23 mouse cellular contexts compared by ENCODE assay signal in genomic region chr5:120718600-120719378, GRCm38 (mm10). TPM values are rescaled to one million over a fixed set of nuclear protein-coding genes. Genes with fewer than 3 reads are reported as not detected.
DNase-seq lines count a peak whose midpoint lies in the region; ATAC-seq and TF ChIP-seq lines count a peak whose summit lies in the region.
"Had no signal": no experiment of that assay in that cellular context is flagged by ENCODE, and none has a peak within 500 bp of the region (broad histone marks: within the 10 kb centered on the region; RNA-seq: fewer than 3 reads in every experiment).

No protein-coding gene starts in this region.

- no peaks in the 10 kb centered on the region for H3K36me3 ChIP-seq in kidney, embryonic 15.5 days
- no peaks in the 10 kb centered on the region for H3K36me3 ChIP-seq in lung, embryonic 14.5 days (ENCODE audit: insufficient read depth)
- H3K36me3 ChIP-seq in ES-Bruce4 (ENCODE audit: control insufficient read depth, insufficient read depth, low read length, poor library complexity, severe bottlenecking), result no peaks in the 10 kb centered on the region
- H3K36me3 ChIP-seq: heart, embryonic 15.5 days; liver, embryonic 12.5 days; midbrain, embryonic 15.5 days had no signal

- DNase-seq in kidney, adult 9 months, result no peak
- peak; percentile 9 for DNase-seq in lung, embryonic 14.5 days
- no peak for DNase-seq in lung, adult 2 months
- peak; percentile 68 for DNase-seq in R1 (ENCODE audit: low read depth, low spot score)
- DNase-seq in adrenal gland, adult 8-10 months, result no peak
- no peak for DNase-seq in gastrocnemius, adult 8-10 months (ENCODE audit: low spot score in 2 of 2)
- DNase-seq: adrenal gland, postnatal 36 days; cerebellum, adult 18-20 months; gastrocnemius, postnatal 14 days; heart, adult 2 months; left cerebral cortex, postnatal 4 days; lung, postnatal 10 days; thymus, adult 18-20 months had no signal

- H3K4me1 ChIP-seq in kidney, embryonic 15.5 days, result peaks cover 8% of the 10 kb centered on the region
- H3K4me1 ChIP-seq in lung, embryonic 14.5 days (ENCODE audit: insufficient read depth), result no peaks in the 10 kb centered on the region
- no peaks in the 10 kb centered on the region for H3K4me1 ChIP-seq in lung, adult 2 months (ENCODE audit: control insufficient read depth, insufficient read depth, low read length)
- H3K4me1 ChIP-seq in ES-Bruce4 (ENCODE audit: control insufficient read depth, insufficient read depth, low read length), result peaks cover 3% of the 10 kb centered on the region
- H3K4me1 ChIP-seq: liver, embryonic 12.5 days had no signal

- TF ChIP-seq POLR2A in lung, adult 2 months (IDR thresholded peaks at IDR 0.05; ENCODE audit: borderline replicate concordance, extremely low read depth, low read depth, low read length), result no peak
- TF ChIP-seq POLR2A in ES-Bruce4 (IDR thresholded peaks at IDR 0.05; ENCODE audit: insufficient read depth, low read length), result no peak

- H3K27me3 ChIP-seq in kidney, embryonic 15.5 days, result peaks cover 15% of the 10 kb centered on the region
- 0 out of 2 replicates have a peak, but pooled peaks cover 3% of the 10 kb centered on the region for H3K27me3 ChIP-seq in lung, embryonic 14.5 days (ENCODE audit: insufficient read depth, low read length)
- no peaks in the 10 kb centered on the region for H3K27me3 ChIP-seq in ES-Bruce4 (ENCODE audit: control insufficient read depth, insufficient read depth, low read length, poor library complexity, severe bottlenecking)
- H3K27me3 ChIP-seq: midbrain, embryonic 15.5 days had no signal

- H3K9me3 ChIP-seq in kidney, embryonic 15.5 days (replicated peaks), result no peaks in the 10 kb centered on the region
- H3K9me3 ChIP-seq in lung, embryonic 14.5 days (ENCODE audit: low read depth, low read length), result no peaks in the 10 kb centered on the region; the same call in 1 of the 2 replicates
- H3K9me3 ChIP-seq in ES-Bruce4 (replicated peaks; ENCODE audit: control insufficient read depth, insufficient read depth, low read length, poor library complexity, severe bottlenecking), result no peaks in the 10 kb centered on the region
- H3K9me3 ChIP-seq: heart, embryonic 15.5 days; liver, embryonic 12.5 days; midbrain, embryonic 15.5 days had no signal

- H3K4me2 ChIP-seq in kidney, embryonic 15.5 days, result no peak overlapping the region
- H3K4me2 ChIP-seq in lung, embryonic 14.5 days, result no peak overlapping the region
- H3K4me2 ChIP-seq: heart, embryonic 15.5 days; liver, embryonic 12.5 days; midbrain, embryonic 15.5 days had no signal

- 50% methylated on average over 15 of the region's 15 CpGs for WGBS in kidney, embryonic 15.5 days
- 42% methylated on average over 15 of the region's 15 CpGs for WGBS in lung, embryonic 14.5 days
- 44% methylated on average over 14 of the region's 15 CpGs for WGBS in lung, adult 2 months

- no peak for TF ChIP-seq EP300 in ES-Bruce4 (IDR thresholded peaks at IDR 0.05; ENCODE audit: insufficient read depth, low read depth, low read length)

- no peak overlapping the region for H3K4me3 ChIP-seq in kidney, embryonic 15.5 days (replicated peaks)
- H3K4me3 ChIP-seq in lung, embryonic 14.5 days (ENCODE audit: low read depth, low read length), result no peak overlapping the region
- H3K4me3 ChIP-seq in lung, adult 2 months (replicated peaks; ENCODE audit: extremely low read depth, low read depth, low read length), result no peak overlapping the region
- no peak overlapping the region for H3K4me3 ChIP-seq in ES-Bruce4 (ENCODE audit: low read depth, low read length)
- H3K4me3 ChIP-seq: heart, adult 2 months; heart, embryonic 15.5 days; left cerebral cortex, adult 2 months; liver, embryonic 12.5 days; midbrain, embryonic 15.5 days had no signal

- 0 out of 2 replicates have a peak, but pooled peaks have one; percentile 25 for ATAC-seq in kidney, embryonic 15.5 days (replicated peaks; ENCODE audit: low FRiP score)
- peak; percentile 56; the same call in 1 of the 2 replicates for ATAC-seq in lung, embryonic 14.5 days (ENCODE audit: insufficient read depth)
- ATAC-seq: liver, embryonic 12.5 days; midbrain, embryonic 15.5 days had no signal

- TF ChIP-seq CTCF in lung, embryonic 14.5 days (IDR thresholded peaks at IDR 0.05; ENCODE audit: low read depth), result peak; percentile 21; the same call in 1 of the 2 replicates
- no peak for TF ChIP-seq CTCF in lung, adult 2 months (IDR thresholded peaks at IDR 0.05; ENCODE audit: insufficient read depth, low read length)
- peak; percentile 69 for TF ChIP-seq CTCF in ES-Bruce4 (IDR thresholded peaks at IDR 0.05; ENCODE audit: low read depth, low read length)

- H3K9ac ChIP-seq in kidney, embryonic 15.5 days, result no peak overlapping the region
- no peak overlapping the region for H3K9ac ChIP-seq in lung, embryonic 14.5 days
- no peak overlapping the region for H3K9ac ChIP-seq in ES-Bruce4 (ENCODE audit: low read depth, poor library complexity, severe bottlenecking)
- H3K9ac ChIP-seq: heart, embryonic 15.5 days; liver, embryonic 12.5 days; midbrain, embryonic 15.5 days had no signal

- no peak overlapping the region for H3K27ac ChIP-seq in kidney, embryonic 15.5 days
- H3K27ac ChIP-seq in lung, embryonic 14.5 days (ENCODE audit: low read depth), result no peak overlapping the region
- 0 out of 2 replicates have a peak overlapping the region, but pooled peaks have one; percentile 33 for H3K27ac ChIP-seq in ES-Bruce4 (ENCODE audit: insufficient read depth, low read length)
- H3K27ac ChIP-seq: heart, adult 2 months; heart, embryonic 15.5 days; left cerebral cortex, adult 2 months; liver, embryonic 12.5 days; midbrain, embryonic 15.5 days had no signal

RNA-seq across cellular contexts. Expression of gene Dtx1, which starts 7.1 kb away (rescaled TPM):
- polyA plus RNA-seq in kidney, embryonic 15.5 days (2015; fragmentation: Nextera tagmentation; extraction: Ambion mirVana), result 7.5 and 8.5 TPM in 2 replicates
- polyA plus RNA-seq in lung, embryonic 14.5 days (2014; fragmentation: Nextera tagmentation; extraction: Ambion mirVana), result 2.2 and 2.8 TPM in 2 replicates
- 6.1 and 7.8 TPM in 2 replicates for polyA plus RNA-seq in lung, adult 2 months (2012; rRNA removed)
- polyA plus RNA-seq in ES-Bruce4 (2011; ENCODE audit: insufficient read depth, insufficient read length, low read depth, missing spikeins), result 19.1 and 21.0 TPM in 2 replicates
- total RNA-seq in adrenal gland, adult 8-10 months (2022), result 10 to 100 TPM; 16.6 to 17.8 (median 17.3) TPM
- 1 to 10 TPM in 1 of 4 experiments, under 1 TPM in 3; 0.22 to 1.3 (median 0.31) TPM for total RNA-seq in gastrocnemius, adult 8-10 months (2022)
- total RNA-seq: megakaryocyte progenitor cell, adult 5-6 weeks had no signal
- polyA plus RNA-seq: C2C12 had no signal

RNA-seq across cellular contexts. Expression of gene Oas2, which starts 30.9 kb away (rescaled TPM):
- 0.36 and 0.50 TPM in 2 replicates for polyA plus RNA-seq in kidney, embryonic 15.5 days (2015; fragmentation: Nextera tagmentation; extraction: Ambion mirVana)
- 0.28 and 0.57 TPM in 2 replicates for polyA plus RNA-seq in lung, embryonic 14.5 days (2014; fragmentation: Nextera tagmentation; extraction: Ambion mirVana)
- polyA plus RNA-seq in lung, adult 2 months (2012; rRNA removed), result 4.5 and 5.0 TPM in 2 replicates
- 0.76 and 0.84 TPM in 2 replicates for polyA plus RNA-seq in ES-Bruce4 (2011; ENCODE audit: insufficient read depth, insufficient read length, low read depth, missing spikeins)
- under 1 TPM; 0.63 to 0.89 (median 0.66) TPM for total RNA-seq in adrenal gland, adult 8-10 months (2022)
- under 1 TPM in 2 of 4 experiments, not detected in 2; 0.07 to 0.16 TPM for total RNA-seq in gastrocnemius, adult 8-10 months (2022)
- total RNA-seq: left cerebral cortex, postnatal 4 days had no signal
- polyA plus RNA-seq: C2C12; hindbrain, embryonic 11.5 days had no signal

RNA-seq across cellular contexts. Expression of gene Oas3, which starts 58.7 kb away (rescaled TPM):
- 0.15 and 0.18 TPM in 2 replicates for polyA plus RNA-seq in kidney, embryonic 15.5 days (2015; fragmentation: Nextera tagmentation; extraction: Ambion mirVana)
- 0.05 and 0.07 TPM in 2 replicates for polyA plus RNA-seq in lung, embryonic 14.5 days (2014; fragmentation: Nextera tagmentation; extraction: Ambion mirVana)
- polyA plus RNA-seq in lung, adult 2 months (2012; rRNA removed), result 1.6 and 1.7 TPM in 2 replicates
- polyA plus RNA-seq in ES-Bruce4 (2011; ENCODE audit: insufficient read depth, insufficient read length, low read depth, missing spikeins), result 1.7 and 1.9 TPM in 2 replicates
- total RNA-seq in adrenal gland, adult 8-10 months (2022), result under 1 TPM; 0.30 to 0.44 (median 0.39) TPM
- not detected for total RNA-seq in gastrocnemius, adult 8-10 months (2022)
- total RNA-seq: gastrocnemius, postnatal 14 days; left cerebral cortex, adult 2 months had no signal
- polyA plus RNA-seq: C2C12; kidney, embryonic 14.5 days had no signal

Comparison
In these comparisons a context has a peak if more than half of its experiments do, and no peak if none do; other contexts are left out.
1. DNase-seq: peak in lung, embryonic 14.5 days (single experiment) and R1 (single experiment); none in kidney, adult 9 months (single experiment), lung, adult 2 months (single experiment), adrenal gland, adult 8-10 months (single experiment) and gastrocnemius, adult 8-10 months (0 of 2).